ENCODE assay signal across 17 mouse cellular contexts in genomic region chr14:48024051-48024693, GRCm38 (mm10).
DNase-seq lines count a peak whose midpoint lies in the region; ATAC-seq and TF ChIP-seq lines count a peak whose summit lies in the region.
"Had no signal": no experiment of that assay in that cellular context is flagged by ENCODE, and none has a peak within 500 bp of the region (broad histone marks: within the 10 kb centered on the region; RNA-seq: fewer than 3 reads in every experiment).

No protein-coding gene starts in this region.

- peak; percentile 37 for DNase-seq in hindbrain, embryonic 14.5 days (ENCODE audit: low spot score)
- no peak for DNase-seq in hindbrain, embryonic 10.5 days (ENCODE audit: low spot score)
- peak; percentile 75 for DNase-seq in lung, embryonic 14.5 days
- no peak for DNase-seq in lung, adult 18-20 months
- peak; percentile 7 for DNase-seq in limb, embryonic 10.5 days (ENCODE audit: low spot score)
- peak; percentile 6 for DNase-seq in lung, postnatal 36 days
- DNase-seq: adrenal gland, postnatal 25 days; cerebellum, adult 9-10 months; embryo, embryonic 11 days; kidney, adult 8-10 months; kidney, postnatal 36 days; thymus, postnatal 14 days had no signal

- ATAC-seq in hindbrain, embryonic 14.5 days (ENCODE audit: low FRiP score): no peak; the same call in 1 of the 2 replicates
- ATAC-seq in lung, embryonic 14.5 days (ENCODE audit: insufficient read depth): peak; percentile 87
- ATAC-seq in neural tube, embryonic 15.5 days (ENCODE audit: low FRiP score): no peak
- ATAC-seq: activated CD4-positive, CD25-positive, alpha-beta regulatory T cell, adult 4 months; midbrain, embryonic 15.5 days; Patski had no signal

- no peak overlapping the region for H3K9ac ChIP-seq in hindbrain, embryonic 14.5 days
- H3K9ac ChIP-seq in lung, embryonic 14.5 days: no peak overlapping the region
- H3K9ac ChIP-seq in neural tube, embryonic 15.5 days (replicated peaks): no peak overlapping the region
- H3K9ac ChIP-seq: embryonic facial prominence, embryonic 15.5 days; midbrain, embryonic 15.5 days had no signal

- WGBS in hindbrain, embryonic 14.5 days: 59% methylated on average over 8 of the region's 8 CpGs
- WGBS in hindbrain, embryonic 10.5 days: 90% methylated on average over 8 of the region's 8 CpGs
- 27% methylated on average over 8 of the region's 8 CpGs for whole genome bisulfite sequencing in lung, embryonic 14.5 days
- 85% methylated on average over 8 of the region's 8 CpGs for WGBS in limb, embryonic 10.5 days
- 59% methylated on average over 8 of the region's 8 CpGs for WGBS in neural tube, embryonic 15.5 days

- no peaks in the 10 kb centered on the region for H3K27me3 ChIP-seq in hindbrain, embryonic 14.5 days (ENCODE audit: control insufficient read depth, insufficient read depth, low read length)
- no peaks in the 10 kb centered on the region for H3K27me3 ChIP-seq in hindbrain, embryonic 10.5 days (ENCODE audit: insufficient read depth, poor library complexity, severe bottlenecking)
- H3K27me3 ChIP-seq in lung, embryonic 14.5 days (ENCODE audit: insufficient read depth, low read length): no peaks in the 10 kb centered on the region
- no peaks in the 10 kb centered on the region for H3K27me3 ChIP-seq in limb, embryonic 10.5 days (ENCODE audit: low read depth, poor library complexity, severe bottlenecking)
- H3K27me3 ChIP-seq in neural tube, embryonic 15.5 days (replicated peaks): no peaks in the 10 kb centered on the region
- H3K27me3 ChIP-seq: embryonic facial prominence, embryonic 15.5 days; midbrain, embryonic 15.5 days had no signal

- no peaks in the 10 kb centered on the region for H3K4me1 ChIP-seq in hindbrain, embryonic 14.5 days (replicated peaks; ENCODE audit: control insufficient read depth, insufficient read depth, low read length)
- H3K4me1 ChIP-seq in hindbrain, embryonic 10.5 days (replicated peaks): no peaks in the 10 kb centered on the region
- H3K4me1 ChIP-seq in lung, embryonic 14.5 days (ENCODE audit: insufficient read depth): no peaks in the 10 kb centered on the region
- H3K4me1 ChIP-seq in limb, embryonic 10.5 days: no peaks in the 10 kb centered on the region
- no peaks in the 10 kb centered on the region for H3K4me1 ChIP-seq in neural tube, embryonic 15.5 days
- H3K4me1 ChIP-seq: embryonic facial prominence, embryonic 15.5 days; midbrain, embryonic 15.5 days had no signal

- no peaks in the 10 kb centered on the region for H3K9me3 ChIP-seq in hindbrain, embryonic 14.5 days (ENCODE audit: control insufficient read depth, low read length)
- H3K9me3 ChIP-seq in hindbrain, embryonic 10.5 days: no peaks in the 10 kb centered on the region
- H3K9me3 ChIP-seq in lung, embryonic 14.5 days (ENCODE audit: low read depth, low read length): no peaks in the 10 kb centered on the region
- no peaks in the 10 kb centered on the region for H3K9me3 ChIP-seq in limb, embryonic 10.5 days (replicated peaks)
- H3K9me3 ChIP-seq in neural tube, embryonic 15.5 days (replicated peaks): no peaks in the 10 kb centered on the region
- H3K9me3 ChIP-seq: embryonic facial prominence, embryonic 15.5 days; midbrain, embryonic 15.5 days had no signal

- H3K4me3 ChIP-seq in hindbrain, embryonic 14.5 days (replicated peaks; ENCODE audit: low read length): no peak overlapping the region
- H3K4me3 ChIP-seq in hindbrain, embryonic 10.5 days: no peak overlapping the region
- H3K4me3 ChIP-seq in lung, embryonic 14.5 days (ENCODE audit: low read depth, low read length): no peak overlapping the region
- no peak overlapping the region for H3K4me3 ChIP-seq in limb, embryonic 10.5 days
- no peak overlapping the region for H3K4me3 ChIP-seq in neural tube, embryonic 15.5 days (replicated peaks)
- H3K4me3 ChIP-seq: embryonic facial prominence, embryonic 15.5 days; midbrain, embryonic 15.5 days had no signal

- H3K36me3 ChIP-seq in hindbrain, embryonic 14.5 days (replicated peaks; ENCODE audit: control insufficient read depth, insufficient read depth): no peaks in the 10 kb centered on the region
- H3K36me3 ChIP-seq in hindbrain, embryonic 10.5 days: no peaks in the 10 kb centered on the region
- no peaks in the 10 kb centered on the region for H3K36me3 ChIP-seq in lung, embryonic 14.5 days (ENCODE audit: insufficient read depth)
- no peaks in the 10 kb centered on the region for H3K36me3 ChIP-seq in limb, embryonic 10.5 days
- no peaks in the 10 kb centered on the region for H3K36me3 ChIP-seq in neural tube, embryonic 15.5 days
- H3K36me3 ChIP-seq: embryonic facial prominence, embryonic 15.5 days; midbrain, embryonic 15.5 days had no signal

- H3K4me2 ChIP-seq in hindbrain, embryonic 14.5 days (replicated peaks): no peak overlapping the region
- no peak overlapping the region for H3K4me2 ChIP-seq in lung, embryonic 14.5 days
- no peak overlapping the region for H3K4me2 ChIP-seq in neural tube, embryonic 15.5 days
- H3K4me2 ChIP-seq: embryonic facial prominence, embryonic 15.5 days; midbrain, embryonic 15.5 days had no signal

- no peak for TF ChIP-seq CTCF in lung, embryonic 14.5 days (IDR thresholded peaks at IDR 0.05; ENCODE audit: low read depth)

- peak overlapping the region; percentile 21 for H3K27ac ChIP-seq in hindbrain, embryonic 14.5 days
- no peak overlapping the region for H3K27ac ChIP-seq in hindbrain, embryonic 10.5 days
- no peak overlapping the region for H3K27ac ChIP-seq in lung, embryonic 14.5 days (ENCODE audit: low read depth)
- no peak overlapping the region for H3K27ac ChIP-seq in limb, embryonic 10.5 days
- no peak overlapping the region for H3K27ac ChIP-seq in neural tube, embryonic 15.5 days (replicated peaks)
- H3K27ac ChIP-seq: embryonic facial prominence, embryonic 15.5 days; midbrain, embryonic 15.5 days had no signal

Comparison
In these comparisons a context has a peak if more than half of its experiments do, and no peak if none do; other contexts are left out.
1. DNase-seq: peak in hindbrain, embryonic 14.5 days (single experiment), lung, embryonic 14.5 days (single experiment), limb, embryonic 10.5 days (single experiment) and lung, postnatal 36 days (single experiment); none in hindbrain, embryonic 10.5 days (single experiment) and lung, adult 18-20 months (0 of 2).